Mouse (Mus musculus): ENCODE data around the gene Spem2. TPM values are rescaled to one million over a fixed set of nuclear protein-coding genes. Genes with fewer than 3 reads are reported as not detected.

Gene Spem2
- polyA plus RNA-seq, 1 experiment from 2014 or later: 0.07 TPM

- Histone ChIP-seq H3K9ac (ENCODE audit: low read depth, low read length) (peak overlapping the region; percentile 46), H3K9me3 (ENCODE audit: control insufficient read depth) (no peaks in the 10 kb centered on the region), H3K27me3 (replicated peaks; ENCODE audit: control insufficient read depth, insufficient read depth, low read length) (peaks cover 13% of the 10 kb centered on the region; the same call in 1 of the 2 replicates), H3K4me2 (replicated peaks; ENCODE audit: low read depth) (peak overlapping the region; percentile 90), H3K4me1 (replicated peaks; ENCODE audit: control insufficient read depth, insufficient read depth, low read length) (peaks cover 13% of the 10 kb centered on the region; the same call in 1 of the 2 replicates), H3K4me3 (ENCODE audit: low read depth, low read length) (peak overlapping the region; percentile 55), H3K36me3 (ENCODE audit: control insufficient read depth, insufficient read depth) (no peaks in the 10 kb centered on the region), H3K27ac (ENCODE audit: low read depth, low read length) (peak overlapping the region; percentile 5; the same call in 1 of the 2 replicates)
- WGBS: 1% methylated on average over 33 of the region's 33 CpGs
- no peak for TF ChIP-seq CTCF (IDR thresholded peaks at IDR 0.05; ENCODE audit: low read depth)
- ATAC-seq: no peak
Observed at GRCm38 (mm10) chr11:69802648-69803105, 15.6 kb downstream of the Spem2 start.

DNA sequence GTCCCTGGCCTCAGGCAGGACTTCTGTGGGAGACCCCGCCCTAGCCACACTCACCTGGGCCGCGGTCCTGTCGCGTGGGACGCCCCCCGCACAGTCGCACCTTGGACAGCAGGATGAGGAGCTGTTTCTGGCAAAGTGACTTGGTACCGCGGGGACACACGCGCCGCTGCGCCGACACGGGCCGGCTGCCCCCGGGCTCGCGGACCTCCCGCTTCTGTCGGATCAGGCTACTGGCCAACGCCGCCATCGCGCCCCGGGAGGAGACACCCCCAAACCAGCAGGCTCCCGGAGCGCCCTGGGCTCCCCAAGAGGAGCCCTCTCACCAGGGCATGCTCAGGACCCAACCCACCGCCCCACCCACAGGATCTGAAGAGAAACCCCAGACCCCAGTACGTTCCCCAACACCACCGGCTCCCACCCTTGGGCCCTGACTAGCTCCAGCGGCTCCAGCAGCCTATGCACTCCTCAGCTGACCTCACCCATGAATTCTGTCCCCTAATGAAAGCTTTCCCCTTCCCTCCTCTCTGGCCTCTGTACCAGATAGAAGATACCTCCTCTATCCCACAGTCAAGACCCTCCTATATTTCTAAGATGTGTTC, 16.8 kb downstream of the Spem2 start, which contains the start of gene Fgf11:
Fgf11 (minus strand) TSS at position 479 of the 599 bp plus-strand sequence.
- ATAC-seq: no peak
- Histone ChIP-seq H3K36me3 (ENCODE audit: control insufficient read depth, insufficient read depth) (no peaks in the 10 kb centered on the region), H3K27ac (ENCODE audit: low read depth, low read length) (peak within 1 kb of the TSS; percentile 5), H3K4me3 (ENCODE audit: low read depth, low read length) (peak within 1 kb of the TSS; percentile 55), H3K9me3 (ENCODE audit: control insufficient read depth) (no peaks in the 10 kb centered on the region), H3K4me2 (replicated peaks; ENCODE audit: low read depth) (peak within 1 kb of the TSS; percentile 90), H3K9ac (ENCODE audit: low read depth, low read length) (peak within 1 kb of the TSS; percentile 46), H3K27me3 (replicated peaks; ENCODE audit: control insufficient read depth, insufficient read depth, low read length) (peaks cover 13% of the 10 kb centered on the region; the same call in 1 of the 2 replicates), H3K4me1 (replicated peaks; ENCODE audit: control insufficient read depth, insufficient read depth, low read length) (peaks cover 13% of the 10 kb centered on the region; the same call in 1 of the 2 replicates)
- 3% methylated on average over 33 of the region's 33 CpGs for WGBS
- TF ChIP-seq CTCF (IDR thresholded peaks at IDR 0.05; ENCODE audit: low read depth): no peak

DNA sequence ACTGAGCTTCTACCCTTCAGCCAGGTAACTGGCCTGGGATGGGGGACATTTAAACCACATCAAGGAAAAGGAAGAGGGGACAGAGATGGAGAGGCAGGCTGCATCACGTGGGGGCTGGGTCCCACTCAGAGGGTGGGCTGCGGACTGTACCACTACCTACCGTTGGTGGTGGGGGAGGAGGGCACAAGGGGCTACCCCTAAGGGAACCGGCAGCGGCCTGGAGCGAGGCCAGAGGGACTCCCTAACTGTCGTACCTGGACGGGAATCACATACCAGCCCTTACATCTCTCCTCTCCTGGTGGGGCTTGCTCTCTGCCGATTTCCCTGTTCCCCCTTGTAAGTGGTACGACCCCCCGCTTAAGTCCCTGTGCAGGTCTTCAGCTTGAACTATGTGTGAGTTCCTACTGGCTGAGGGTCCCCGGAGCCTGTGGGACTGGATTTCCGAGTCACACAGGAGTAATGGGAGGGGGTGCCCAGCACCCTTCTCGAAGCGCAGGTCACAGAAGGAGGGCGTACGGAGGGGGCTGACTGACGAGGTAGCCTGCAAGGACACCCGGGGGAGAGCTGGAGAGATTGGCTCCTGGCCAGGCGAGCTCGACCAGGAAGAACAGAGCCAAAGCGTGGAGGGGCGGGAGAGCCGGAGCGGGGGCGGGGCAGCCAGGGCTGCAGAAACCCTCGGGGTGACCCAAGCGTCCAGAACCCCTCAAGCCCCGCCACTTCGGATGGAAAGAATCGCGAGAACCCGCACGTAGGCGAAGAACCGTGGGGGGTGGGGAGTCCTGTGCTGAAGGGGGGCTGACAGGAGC, 17.7 kb downstream of the Spem2 start:
- H3K4me1 ChIP-seq (replicated peaks; ENCODE audit: control insufficient read depth, insufficient read depth, low read length): peaks cover 16% of the 10 kb centered on the region; the same call in 1 of the 2 replicates
- H3K4me2 ChIP-seq (replicated peaks; ENCODE audit: low read depth): peak overlapping the region; percentile 90
- peak overlapping the region; percentile 46 for H3K4me3 ChIP-seq (ENCODE audit: low read depth, low read length)
- no peak for ATAC-seq
- H3K27me3 ChIP-seq (replicated peaks; ENCODE audit: control insufficient read depth, insufficient read depth, low read length): peaks cover 13% of the 10 kb centered on the region; the same call in 1 of the 2 replicates
- no peak for TF ChIP-seq CTCF (IDR thresholded peaks at IDR 0.05; ENCODE audit: low read depth)
- peak overlapping the region; percentile 46 for H3K9ac ChIP-seq (ENCODE audit: low read depth, low read length)
- 5% methylated on average over 36 of the region's 36 CpGs for WGBS
- no peaks in the 10 kb centered on the region for H3K36me3 ChIP-seq (ENCODE audit: control insufficient read depth, insufficient read depth)
- H3K27ac ChIP-seq (ENCODE audit: low read depth, low read length): no peak overlapping the region
- no peaks in the 10 kb centered on the region for H3K9me3 ChIP-seq (ENCODE audit: control insufficient read depth)

- H3K4me2 ChIP-seq (replicated peaks; ENCODE audit: low read depth): peak overlapping the region; percentile 90
- no peak overlapping the region; the same call in 1 of the 2 replicates for H3K4me3 ChIP-seq (ENCODE audit: low read depth, low read length)
- no peaks in the 10 kb centered on the region for H3K36me3 ChIP-seq (ENCODE audit: control insufficient read depth, insufficient read depth)
- no peaks in the 10 kb centered on the region for H3K9me3 ChIP-seq (ENCODE audit: control insufficient read depth)
- H3K27me3 ChIP-seq (replicated peaks; ENCODE audit: control insufficient read depth, insufficient read depth, low read length): peaks cover 13% of the 10 kb centered on the region; the same call in 1 of the 2 replicates
- no peak overlapping the region for H3K27ac ChIP-seq (ENCODE audit: low read depth, low read length)
- TF ChIP-seq CTCF (IDR thresholded peaks at IDR 0.05; ENCODE audit: low read depth): no peak
- H3K4me1 ChIP-seq (replicated peaks; ENCODE audit: control insufficient read depth, insufficient read depth, low read length): peaks cover 18% of the 10 kb centered on the region; the same call in 1 of the 2 replicates
- ATAC-seq: no peak
- 29% methylated on average over 11 of the region's 11 CpGs for WGBS
- H3K9ac ChIP-seq (ENCODE audit: low read depth, low read length): no peak overlapping the region
Observed at GRCm38 (mm10) chr11:69800138-69800391, 18.2 kb downstream of the Spem2 start.

- Histone ChIP-seq H3K4me1 (replicated peaks; ENCODE audit: control insufficient read depth, insufficient read depth, low read length) (peaks cover 18% of the 10 kb centered on the region; the same call in 1 of the 2 replicates), H3K27me3 (replicated peaks; ENCODE audit: control insufficient read depth, insufficient read depth, low read length) (peaks cover 13% of the 10 kb centered on the region; the same call in 1 of the 2 replicates), H3K4me2 (replicated peaks; ENCODE audit: low read depth) (peak overlapping the region; percentile 90; the same call in 1 of the 2 replicates), H3K4me3 (ENCODE audit: low read depth, low read length) (no peak overlapping the region), H3K9me3 (ENCODE audit: control insufficient read depth) (no peaks in the 10 kb centered on the region), H3K9ac (ENCODE audit: low read depth, low read length) (no peak overlapping the region), H3K36me3 (ENCODE audit: control insufficient read depth, insufficient read depth) (no peaks in the 10 kb centered on the region), H3K27ac (ENCODE audit: low read depth, low read length) (no peak overlapping the region)
- TF ChIP-seq CTCF (IDR thresholded peaks at IDR 0.05; ENCODE audit: low read depth): no peak
- ATAC-seq: no peak
- WGBS: 48% methylated on average over 12 of the region's 12 CpGs
Observed at GRCm38 (mm10) chr11:69799394-69800137, 18.7 kb downstream of the Spem2 start.
